Mouse (Mus musculus) heart, postnatal 4 days (tissue): ENCODE measurements around the gene Ghsr. TPM values are rescaled to one million over a fixed set of nuclear protein-coding genes. Genes with fewer than 3 reads are reported as not detected.

Experiments used
- DNase-seq: peaks from one replicate; pipeline ENCODE4 v3.0.0; 2021
- total RNA-seq, 2 experiments: library from RNA; stranded (reverse); gene quantifications; 2 replicates each; pipeline ENCODE4 v1.2.3; 2021

Ghsr gene
- total RNA-seq, 2 experiments from 2014 or later, result not detected

DNA sequence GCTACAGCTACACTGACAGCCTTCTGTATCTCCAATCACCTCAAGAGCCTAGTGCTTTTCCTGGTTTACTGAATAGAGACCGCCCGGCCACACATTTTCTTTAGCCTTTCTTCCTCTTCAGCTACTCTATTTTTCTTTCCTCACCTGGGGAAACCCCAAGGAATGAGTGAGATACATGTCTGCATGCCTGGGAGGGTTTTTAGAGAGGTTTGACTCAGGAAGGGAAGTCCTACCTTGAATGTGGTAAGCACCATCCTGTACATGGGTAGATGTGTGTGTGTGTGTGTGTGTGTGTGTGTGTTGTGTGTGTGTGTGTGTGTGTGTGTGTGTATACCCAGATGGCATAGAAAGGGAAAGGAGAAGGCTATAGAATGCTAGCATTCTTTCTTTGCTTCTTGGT lies 40.1 kb downstream of the Ghsr start:
- DNase-seq, result no peak

DNA sequence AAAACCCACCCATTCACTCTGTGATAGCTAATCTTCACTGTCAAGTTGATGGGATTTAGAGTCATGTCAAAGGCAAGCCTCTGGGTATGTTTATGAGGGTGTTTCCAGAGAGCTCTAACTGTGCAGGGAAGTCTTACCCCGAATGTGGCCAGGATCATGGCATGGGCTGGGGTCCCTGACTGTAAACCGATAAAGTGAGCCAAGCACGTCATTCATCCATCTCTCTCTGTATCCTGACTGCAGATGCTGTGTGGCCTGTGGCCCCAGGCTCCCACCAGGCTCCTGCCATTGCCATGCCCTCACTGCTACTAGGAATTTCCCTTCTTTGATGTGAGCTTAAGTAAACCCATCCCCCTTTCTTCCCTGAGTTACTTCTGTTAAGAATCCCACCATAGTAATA lies 42.4 kb downstream of the Ghsr start:
- no peak for DNase-seq

DNA sequence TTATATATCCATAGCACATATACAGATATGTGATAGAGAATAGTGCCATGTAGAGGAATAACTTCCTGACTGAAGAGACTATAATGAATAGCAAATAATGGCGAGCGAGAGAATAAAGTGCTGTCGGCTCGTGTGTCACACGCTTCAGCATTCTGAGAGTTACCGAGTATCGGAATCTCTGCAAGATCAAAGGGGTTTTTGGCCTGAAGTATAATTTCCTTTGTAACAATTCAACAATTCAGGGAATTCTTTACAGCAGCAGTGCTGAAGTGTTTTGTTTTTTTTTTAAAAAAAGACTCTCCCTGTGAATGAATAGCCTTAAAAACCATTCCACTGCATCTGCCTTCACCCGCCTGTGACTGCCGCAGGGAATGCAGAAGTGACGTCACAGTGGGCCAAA lies 45.6 kb downstream of the Ghsr start:
- DNase-seq, result no peak

GRCm38 (mm10) chr3:27418602-27419001 lies 47.5 kb downstream of the Ghsr start:
- no peak for DNase-seq

GRCm38 (mm10) chr3:27421980-27422379 lies 50.8 kb downstream of the Ghsr start:
- no peak for DNase-seq

DNA sequence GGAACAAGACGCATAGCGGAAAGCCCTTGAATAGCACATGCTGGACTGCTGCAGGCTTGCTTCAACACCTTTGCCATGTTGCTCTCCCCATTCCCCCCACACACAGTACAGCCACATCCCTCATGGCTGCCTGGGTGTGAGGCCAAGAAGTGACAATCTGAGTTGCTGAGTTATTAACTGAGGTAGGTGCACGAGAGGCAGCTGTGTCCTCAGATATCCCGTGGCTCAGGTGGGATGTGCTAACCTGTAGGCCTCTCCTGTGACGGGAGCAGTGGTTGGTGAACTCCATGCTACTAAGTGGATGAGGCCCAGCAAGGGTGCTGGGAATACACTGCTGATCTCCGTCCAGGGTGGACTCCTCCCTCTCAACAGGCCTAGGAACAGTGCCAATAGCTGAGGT lies 51.4 kb downstream of the Ghsr start:
- DNase-seq, result no peak

GRCm38 (mm10) chr3:27424049-27424667 lies 53.0 kb downstream of the Ghsr start:
- no peak for DNase-seq

GRCm38 (mm10) chr3:27427406-27427805 lies 56.3 kb downstream of the Ghsr start:
- no peak for DNase-seq

Other genes with a start within 250 kb of the Ghsr start
- 10 to 100 TPM; 28.3 to 31.0 TPM for gene Ect2, start 217.5 kb upstream of the Ghsr start, total RNA-seq
- 100 to 1,000 TPM; 111 to 114 TPM for gene Nceh1, start 188.4 kb upstream of the Ghsr start, total RNA-seq
- 1 to 10 TPM; 5.5 to 7.1 TPM for gene Tnfsf10, start 54.3 kb upstream of the Ghsr start, total RNA-seq